Mouse (Mus musculus) bone marrow, adult 2 months (tissue): ENCODE results near the gene Fbxo5.

ENCODE experiments used
- CTCF ChIP-seq: fragments of 200-500 bp; IDR thresholded peaks from 2 replicates; pipeline ENCODE4 v1.5.1; 2011; ENCODE audit warnings: low read length, control low read depth; ENCODE audit not compliant: control insufficient read depth, insufficient read depth
- POLR2A ChIP-seq: fragments of 200-500 bp; IDR thresholded peaks from 2 replicates; pipeline ENCODE4 v1.6.1; 2011; ENCODE audit warnings: low read depth, mild to moderate bottlenecking, control low read depth, low read length, borderline replicate concordance; ENCODE audit not compliant: control insufficient read depth

- TF ChIP-seq POLR2A (no peak), CTCF (no peak)
These were observed 2.5 kb downstream of the Fbxo5 start for GRCm38 (mm10) chr10:5802866-5803265.
